Mouse (Mus musculus): ENCODE data around the gene Otub2. TPM values are rescaled to one million over a fixed set of nuclear protein-coding genes. Genes with fewer than 3 reads are reported as not detected.
A peak's percentile ranks its signal among the peaks of the same experiment; 100 is the strongest.

Gene Otub2
- polyA plus RNA-seq, 1 experiment = 11.6 TPM

DNA sequence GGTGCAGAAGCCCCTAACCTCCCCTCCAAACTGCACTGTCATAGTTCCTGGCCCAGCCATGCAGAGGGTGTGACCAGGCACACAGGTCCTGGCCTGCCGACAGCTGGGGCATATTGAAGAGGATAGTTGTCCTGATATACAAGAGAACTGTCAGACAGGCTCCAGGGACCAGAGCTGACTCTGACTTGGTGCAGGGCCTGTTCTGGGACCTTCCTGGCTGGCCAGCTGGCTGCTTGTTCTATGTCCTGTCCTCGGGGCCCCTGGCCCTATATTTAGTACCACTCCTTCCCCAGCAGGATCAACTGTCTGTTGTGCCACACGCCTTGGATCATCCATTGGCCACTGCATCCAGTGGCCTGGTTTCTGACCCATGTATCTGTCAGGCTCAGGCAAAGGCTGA is 26.1 kb upstream of the Otub2 start:
- Histone ChIP-seq H3K4me1 (ENCODE audit: control insufficient read depth, insufficient read depth, low read length) (no peaks in the 10 kb centered on the region), H3K27me3 (ENCODE audit: control insufficient read depth, insufficient read depth, low read length) (no peaks in the 10 kb centered on the region), H3K27ac (ENCODE audit: insufficient read depth, low read length) (no peak overlapping the region), H3K4me3 (replicated peaks; ENCODE audit: insufficient read depth, low read depth, low read length) (no peak overlapping the region)
- no peak for TF ChIP-seq CTCF (IDR thresholded peaks at IDR 0.05; ENCODE audit: borderline replicate concordance, insufficient read depth, low read depth, low read length)
- no peak for TF ChIP-seq POLR2A (IDR thresholded peaks at IDR 0.05; ENCODE audit: borderline replicate concordance, insufficient read depth, low read length)
- 51% methylated on average over 3 of the region's 3 CpGs for WGBS
- no peak for DNase-seq

DNA sequence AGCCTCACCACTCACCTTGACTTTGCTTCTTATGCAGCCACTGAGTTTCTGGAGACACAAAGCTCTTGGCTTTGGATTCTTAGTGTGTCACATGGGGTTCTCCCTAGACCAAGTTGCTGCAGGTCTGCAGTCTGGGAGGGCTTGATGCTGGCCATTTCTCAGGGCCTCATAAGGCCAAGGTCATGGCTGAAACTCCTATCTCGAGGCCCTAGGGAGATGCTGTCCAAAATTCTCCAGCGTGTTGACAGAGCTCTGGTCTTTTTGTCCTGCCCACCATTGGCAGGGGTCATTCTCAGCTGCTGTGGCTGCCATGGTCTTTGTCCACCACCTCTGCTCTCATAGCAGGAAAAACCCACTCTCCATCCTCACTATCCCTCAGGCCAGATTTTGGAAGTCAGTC is 21.3 kb upstream of the Otub2 start:
- DNase-seq = no peak
- Histone ChIP-seq H3K27me3 (ENCODE audit: control insufficient read depth, insufficient read depth, low read length) (no peaks in the 10 kb centered on the region), H3K27ac (ENCODE audit: insufficient read depth, low read length) (no peak overlapping the region), H3K4me1 (ENCODE audit: control insufficient read depth, insufficient read depth, low read length) (no peaks in the 10 kb centered on the region), H3K4me3 (replicated peaks; ENCODE audit: insufficient read depth, low read depth, low read length) (no peak overlapping the region)
- TF ChIP-seq CTCF (IDR thresholded peaks at IDR 0.05; ENCODE audit: borderline replicate concordance, insufficient read depth, low read depth, low read length) (no peak), POLR2A (IDR thresholded peaks at IDR 0.05; ENCODE audit: borderline replicate concordance, insufficient read depth, low read length) (no peak)
- WGBS = 81% methylated on average over 2 of the region's 2 CpGs

DNA sequence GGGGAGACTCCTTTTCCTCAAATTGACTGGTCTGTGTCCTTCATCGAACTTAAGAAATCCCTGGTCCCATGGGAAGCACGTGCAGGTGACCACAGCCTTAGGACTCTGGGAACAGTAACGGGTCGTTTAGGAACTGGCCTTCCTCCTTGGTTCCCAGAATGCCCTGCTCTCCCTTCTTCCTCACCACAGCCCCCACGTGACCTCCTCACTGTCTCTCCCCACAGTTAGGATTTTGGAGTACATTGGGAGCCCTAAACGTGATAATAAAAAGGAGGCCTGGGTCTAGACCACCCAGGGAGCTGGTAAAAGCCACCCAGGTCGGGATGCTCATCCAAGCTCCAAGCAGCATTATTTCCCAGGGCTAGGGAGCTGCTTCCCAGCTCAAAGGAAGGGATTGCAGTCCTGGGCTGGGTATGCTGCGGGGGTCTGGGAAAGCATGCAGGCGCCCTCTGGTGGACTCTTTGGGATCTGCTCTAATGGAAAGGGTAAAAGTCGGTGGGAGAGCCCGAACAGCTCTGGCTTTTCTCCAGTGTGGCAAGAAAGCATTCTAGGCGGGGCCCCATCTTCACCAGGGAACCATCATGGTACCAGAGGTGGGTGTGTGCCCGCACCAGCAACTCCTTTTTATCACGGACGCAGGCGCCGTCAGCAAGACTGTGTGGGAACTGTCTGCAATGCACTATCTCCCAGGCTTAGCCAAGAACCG is 20.7 kb upstream of the Otub2 start:
- peak; percentile 66 for TF ChIP-seq CTCF (IDR thresholded peaks at IDR 0.05; ENCODE audit: borderline replicate concordance, insufficient read depth, low read depth, low read length)
- no peak for TF ChIP-seq POLR2A (IDR thresholded peaks at IDR 0.05; ENCODE audit: borderline replicate concordance, insufficient read depth, low read length)
- Histone ChIP-seq H3K27me3 (ENCODE audit: control insufficient read depth, insufficient read depth, low read length) (no peaks in the 10 kb centered on the region), H3K4me1 (ENCODE audit: control insufficient read depth, insufficient read depth, low read length) (no peaks in the 10 kb centered on the region), H3K4me3 (replicated peaks; ENCODE audit: insufficient read depth, low read depth, low read length) (no peak overlapping the region), H3K27ac (ENCODE audit: insufficient read depth, low read length) (no peak overlapping the region)
- DNase-seq = peak; percentile 40 to 60
- 21% methylated on average over 18 of the region's 18 CpGs for WGBS

DNA sequence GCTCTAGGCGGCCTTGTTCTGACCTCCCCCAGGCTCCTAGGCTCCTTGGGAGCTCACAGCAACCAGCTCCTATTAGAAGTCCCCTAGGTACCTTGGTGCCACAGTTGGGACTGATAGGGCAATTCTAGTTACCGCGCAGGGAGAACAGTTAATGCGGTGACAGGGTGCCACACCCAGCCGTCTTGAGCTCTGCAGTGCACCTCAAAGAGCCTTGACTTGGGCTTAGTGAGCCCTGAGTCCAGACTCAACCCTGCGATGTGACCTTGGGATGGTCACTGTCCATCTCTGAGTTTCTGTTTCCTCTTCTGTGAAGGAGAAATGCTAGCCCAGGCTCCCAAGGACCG is 20.2 kb upstream of the Otub2 start:
- DNase-seq = no peak
- H3K4me3 ChIP-seq (replicated peaks; ENCODE audit: insufficient read depth, low read depth, low read length) = no peak overlapping the region
- H3K27ac ChIP-seq (ENCODE audit: insufficient read depth, low read length) = no peak overlapping the region
- H3K27me3 ChIP-seq (ENCODE audit: control insufficient read depth, insufficient read depth, low read length) = no peaks in the 10 kb centered on the region
- H3K4me1 ChIP-seq (ENCODE audit: control insufficient read depth, insufficient read depth, low read length) = no peaks in the 10 kb centered on the region
- TF ChIP-seq CTCF (IDR thresholded peaks at IDR 0.05; ENCODE audit: borderline replicate concordance, insufficient read depth, low read depth, low read length) (no peak), POLR2A (IDR thresholded peaks at IDR 0.05; ENCODE audit: borderline replicate concordance, insufficient read depth, low read length) (no peak)
- WGBS = 84% methylated on average over 7 of the region's 7 CpGs

DNA sequence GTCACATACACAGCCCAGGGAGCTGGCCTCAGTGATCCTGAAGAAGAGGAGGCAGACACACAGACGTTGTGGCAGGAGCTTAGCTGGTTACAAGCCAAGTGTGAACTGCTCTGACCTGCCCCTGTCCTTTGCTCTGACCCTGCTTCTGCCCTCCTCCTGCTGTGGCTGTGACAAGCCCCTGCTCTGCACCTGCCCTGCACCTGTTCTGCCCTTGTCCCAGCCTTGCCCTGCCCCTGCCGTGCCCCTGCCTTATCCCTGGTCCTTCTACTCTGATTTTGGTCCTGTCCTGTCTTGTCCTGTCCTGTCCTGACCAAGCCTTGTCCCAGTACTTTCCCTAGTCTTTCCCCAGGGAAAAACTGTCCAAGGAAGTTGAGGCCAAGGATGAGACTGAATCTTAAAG is 19.7 kb upstream of the Otub2 start:
- Histone ChIP-seq H3K27ac (ENCODE audit: insufficient read depth, low read length) (no peak overlapping the region), H3K4me3 (replicated peaks; ENCODE audit: insufficient read depth, low read depth, low read length) (no peak overlapping the region), H3K4me1 (ENCODE audit: control insufficient read depth, insufficient read depth, low read length) (no peaks in the 10 kb centered on the region), H3K27me3 (ENCODE audit: control insufficient read depth, insufficient read depth, low read length) (no peaks in the 10 kb centered on the region)
- DNase-seq = no peak
- 56% methylated on average over 2 of the region's 2 CpGs for WGBS
- TF ChIP-seq POLR2A (IDR thresholded peaks at IDR 0.05; ENCODE audit: borderline replicate concordance, insufficient read depth, low read length) (no peak), CTCF (IDR thresholded peaks at IDR 0.05; ENCODE audit: borderline replicate concordance, insufficient read depth, low read depth, low read length) (no peak)

DNA sequence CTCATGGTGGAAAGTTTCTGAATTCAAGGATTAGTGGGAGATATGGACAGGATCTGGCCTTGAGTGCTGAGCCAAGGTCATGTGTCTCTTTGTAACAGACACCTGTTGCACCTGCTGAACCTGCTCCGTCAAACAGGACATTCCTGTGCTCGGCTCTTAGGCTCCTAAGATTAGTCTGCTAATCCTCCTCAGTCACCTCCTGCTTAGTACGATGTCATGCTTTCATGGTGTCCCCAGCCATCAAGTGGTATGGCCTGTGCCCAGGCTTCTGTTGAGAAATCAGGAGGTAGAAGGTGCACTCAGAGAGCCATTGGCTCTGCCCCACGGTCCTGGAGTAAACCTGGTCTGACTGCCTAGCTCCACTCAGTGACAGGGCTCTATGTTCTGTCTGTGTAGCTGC is 17.6 kb upstream of the Otub2 start:
- H3K4me1 ChIP-seq (ENCODE audit: control insufficient read depth, insufficient read depth, low read length) = no peaks in the 10 kb centered on the region
- no peak overlapping the region for H3K4me3 ChIP-seq (replicated peaks; ENCODE audit: insufficient read depth, low read depth, low read length)
- WGBS = 89% methylated on average over 4 of the region's 4 CpGs
- TF ChIP-seq CTCF (IDR thresholded peaks at IDR 0.05; ENCODE audit: borderline replicate concordance, insufficient read depth, low read depth, low read length) (no peak), POLR2A (IDR thresholded peaks at IDR 0.05; ENCODE audit: borderline replicate concordance, insufficient read depth, low read length) (no peak)
- no peak for DNase-seq
- H3K27me3 ChIP-seq (ENCODE audit: control insufficient read depth, insufficient read depth, low read length) = no peaks in the 10 kb centered on the region
- H3K27ac ChIP-seq (ENCODE audit: insufficient read depth, low read length) = no peak overlapping the region

DNA sequence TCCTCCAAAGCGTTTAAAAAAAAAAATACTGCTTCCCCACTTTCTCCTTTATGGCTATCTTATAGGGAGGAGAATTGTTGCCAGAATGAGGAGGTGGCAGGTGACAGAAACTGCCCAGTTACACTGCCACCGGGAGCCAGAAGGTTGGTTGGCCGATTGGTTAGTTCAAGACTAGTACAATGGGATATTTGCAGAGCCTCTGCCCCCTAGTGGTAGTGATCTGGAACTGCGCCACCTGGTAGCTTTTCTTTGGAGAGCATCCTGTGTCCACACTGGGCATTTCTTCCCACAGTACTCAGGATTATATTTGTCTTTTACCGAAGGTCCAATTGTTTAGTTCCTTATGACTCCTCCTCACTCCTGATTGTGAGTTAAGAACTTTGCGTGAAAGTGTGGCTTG is 16.8 kb upstream of the Otub2 start:
- Histone ChIP-seq H3K4me3 (replicated peaks; ENCODE audit: insufficient read depth, low read depth, low read length) (no peak overlapping the region), H3K4me1 (ENCODE audit: control insufficient read depth, insufficient read depth, low read length) (no peaks in the 10 kb centered on the region), H3K27me3 (ENCODE audit: control insufficient read depth, insufficient read depth, low read length) (no peaks in the 10 kb centered on the region), H3K27ac (ENCODE audit: insufficient read depth, low read length) (no peak overlapping the region)
- TF ChIP-seq POLR2A (IDR thresholded peaks at IDR 0.05; ENCODE audit: borderline replicate concordance, insufficient read depth, low read length) (no peak), CTCF (IDR thresholded peaks at IDR 0.05; ENCODE audit: borderline replicate concordance, insufficient read depth, low read depth, low read length) (peak; percentile 65)
- 26% methylated on average over 6 of the region's 6 CpGs for WGBS
- DNase-seq = peak; percentile 37 to 48

DNA sequence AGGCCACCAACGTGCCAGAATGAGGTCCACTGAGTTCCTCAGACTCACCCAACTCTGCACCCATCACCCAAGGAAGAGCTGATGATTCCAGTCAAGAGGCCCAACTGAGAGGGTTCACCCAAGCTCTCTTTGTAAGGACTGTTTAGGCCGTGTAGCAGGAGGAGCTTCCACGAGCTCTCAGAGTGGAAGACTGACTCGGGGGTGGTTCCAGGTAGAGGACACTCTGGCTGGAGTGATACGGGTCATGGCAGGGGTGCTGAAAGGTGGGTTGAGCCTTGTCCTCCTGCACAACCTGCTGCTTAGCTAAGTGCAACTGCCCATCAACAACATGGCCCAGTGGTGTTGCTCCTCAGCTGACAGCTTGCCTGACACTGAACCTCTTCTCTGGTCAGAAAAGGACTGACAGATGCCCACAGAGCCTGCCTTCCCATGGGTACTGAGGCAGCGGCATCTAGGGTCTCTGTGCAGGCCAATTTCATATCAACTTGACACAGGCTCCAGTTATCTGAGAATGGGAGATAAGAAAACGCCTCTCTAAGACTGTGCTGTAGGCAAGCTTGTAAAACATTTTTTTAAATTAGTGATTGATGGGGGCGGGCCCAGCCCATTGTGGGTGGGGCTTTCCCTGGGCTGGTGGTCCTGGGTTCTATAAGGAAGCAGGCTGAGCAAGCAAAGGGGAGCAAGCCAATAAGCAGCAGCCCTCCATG is 14.8 kb upstream of the Otub2 start:
- Histone ChIP-seq H3K4me1 (ENCODE audit: control insufficient read depth, insufficient read depth, low read length) (no peaks in the 10 kb centered on the region), H3K4me3 (replicated peaks; ENCODE audit: insufficient read depth, low read depth, low read length) (no peak overlapping the region), H3K27me3 (ENCODE audit: control insufficient read depth, insufficient read depth, low read length) (no peaks in the 10 kb centered on the region), H3K27ac (ENCODE audit: insufficient read depth, low read length) (no peak overlapping the region)
- DNase-seq = no peak
- TF ChIP-seq POLR2A (IDR thresholded peaks at IDR 0.05; ENCODE audit: borderline replicate concordance, insufficient read depth, low read length) = no peak
- WGBS = 77% methylated on average over 8 of the region's 8 CpGs

Measured in cerebellum, adult 2 months (tissue).